Mouse (Mus musculus): Measurements from ENCODE around the gene Psma3.

DNA sequence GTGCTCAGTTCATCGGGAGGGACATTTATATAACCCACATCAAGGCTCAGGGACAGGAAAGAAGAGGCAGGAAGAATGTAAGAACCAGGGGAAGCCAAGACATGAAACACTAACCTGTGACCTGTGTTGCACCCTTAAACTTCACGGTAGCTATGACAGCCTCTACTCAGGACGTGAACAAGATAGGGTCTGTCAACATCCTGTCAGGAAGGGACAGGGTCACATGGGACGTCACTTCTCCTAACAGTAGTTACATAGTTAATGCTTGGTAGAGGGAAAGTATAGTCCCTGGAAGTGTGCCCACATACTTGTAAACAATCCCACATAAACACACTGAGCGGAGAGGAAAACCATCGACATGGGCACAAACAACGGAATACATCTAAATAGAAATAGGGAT, 32.5 kb downstream of the Psma3 start:
- no peak for TF ChIP-seq CTCF (IDR thresholded peaks at IDR 0.05; ENCODE audit: low read depth, low read length)
- TF ChIP-seq EP300 (IDR thresholded peaks at IDR 0.05; ENCODE audit: insufficient read depth, low read depth, low read length), result no peak

Measured in ES-Bruce4 (cell line).